ENCODE assay signal across 24 mouse cellular contexts in genomic region chr2:154963176-154963575, GRCm38 (mm10). TPM values are rescaled to one million over a fixed set of nuclear protein-coding genes. Genes with fewer than 3 reads are reported as not detected.
DNase-seq lines count a peak whose midpoint lies in the region; ATAC-seq lines count a peak whose summit lies in the region.
"Had no signal": no experiment of that assay in that cellular context is flagged by ENCODE, and none has a peak within 500 bp of the region (broad histone marks: within the 10 kb centered on the region; RNA-seq: fewer than 3 reads in every experiment).

No protein-coding gene starts in this region.

- H3K4me3 ChIP-seq in embryonic facial prominence, embryonic 14.5 days (ENCODE audit: low read depth, low read length), result no peak overlapping the region
- no peak overlapping the region for H3K4me3 ChIP-seq in embryonic facial prominence, embryonic 10.5 days
- H3K4me3 ChIP-seq in midbrain, embryonic 14.5 days (replicated peaks; ENCODE audit: low read depth, low read length), result no peak overlapping the region
- H3K4me3 ChIP-seq in midbrain, embryonic 10.5 days, result no peak overlapping the region
- no peak overlapping the region for H3K4me3 ChIP-seq in limb, embryonic 10.5 days
- H3K4me3 ChIP-seq: embryonic facial prominence, embryonic 12.5 days; embryonic facial prominence, embryonic 15.5 days; erythroblast, embryonic 14.5 days; forebrain, embryonic 10.5 days; forebrain, embryonic 12.5 days; forebrain, embryonic 15.5 days had no signal

- no peaks in the 10 kb centered on the region for H3K9me3 ChIP-seq in embryonic facial prominence, embryonic 14.5 days (ENCODE audit: control insufficient read depth, low read length)
- H3K9me3 ChIP-seq in embryonic facial prominence, embryonic 10.5 days, result no peaks in the 10 kb centered on the region
- H3K9me3 ChIP-seq in midbrain, embryonic 14.5 days (ENCODE audit: control insufficient read depth, low read length), result no peaks in the 10 kb centered on the region
- H3K9me3 ChIP-seq in midbrain, embryonic 10.5 days (replicated peaks), result no peaks in the 10 kb centered on the region
- no peaks in the 10 kb centered on the region for H3K9me3 ChIP-seq in limb, embryonic 10.5 days (replicated peaks)
- H3K9me3 ChIP-seq: embryonic facial prominence, embryonic 12.5 days; embryonic facial prominence, embryonic 15.5 days; forebrain, embryonic 10.5 days; forebrain, embryonic 12.5 days; forebrain, embryonic 15.5 days had no signal

- 37% methylated on average over 5 of the region's 5 CpGs for WGBS in embryonic facial prominence, embryonic 14.5 days
- WGBS in embryonic facial prominence, embryonic 10.5 days, result 47% methylated on average over 5 of the region's 5 CpGs
- 52% methylated on average over 5 of the region's 5 CpGs for WGBS in midbrain, embryonic 14.5 days
- WGBS in midbrain, embryonic 10.5 days, result 56% methylated on average over 5 of the region's 5 CpGs
- WGBS in limb, embryonic 10.5 days, result 41% methylated on average over 5 of the region's 5 CpGs

- H3K4me1 ChIP-seq in embryonic facial prominence, embryonic 14.5 days (ENCODE audit: control insufficient read depth, insufficient read depth, low read length), result peaks cover 2% of the 10 kb centered on the region; the same call in 1 of the 2 replicates
- peaks cover 17% of the 10 kb centered on the region for H3K4me1 ChIP-seq in embryonic facial prominence, embryonic 10.5 days
- H3K4me1 ChIP-seq in midbrain, embryonic 14.5 days (ENCODE audit: control insufficient read depth, insufficient read depth, low read length), result no peaks in the 10 kb centered on the region
- H3K4me1 ChIP-seq in midbrain, embryonic 10.5 days, result peaks cover 4% of the 10 kb centered on the region; the same call in 1 of the 2 replicates
- peaks cover 68% of the 10 kb centered on the region for H3K4me1 ChIP-seq in limb, embryonic 10.5 days
- H3K4me1 ChIP-seq: forebrain, embryonic 15.5 days had no signal

- no peak overlapping the region for H3K9ac ChIP-seq in embryonic facial prominence, embryonic 14.5 days (ENCODE audit: low read depth, low read length)
- no peak overlapping the region for H3K9ac ChIP-seq in midbrain, embryonic 14.5 days (replicated peaks; ENCODE audit: low read length)
- H3K9ac ChIP-seq: embryonic facial prominence, embryonic 12.5 days; embryonic facial prominence, embryonic 15.5 days; forebrain, embryonic 12.5 days; forebrain, embryonic 15.5 days had no signal

- DNase-seq in embryonic facial prominence, embryonic 14.5 days (ENCODE audit: low spot score), result peak; percentile 17
- no peak for DNase-seq in embryonic facial prominence, embryonic 10.5 days (ENCODE audit: low spot score)
- DNase-seq in midbrain, embryonic 14.5 days, result peak; percentile 18
- no peak for DNase-seq in midbrain, embryonic 10.5 days (ENCODE audit: low spot score)
- no peak for DNase-seq in limb, embryonic 10.5 days (ENCODE audit: low spot score)
- peak; percentile 81 for DNase-seq in retina, postnatal 1 day
- DNase-seq in layer of hippocampus, adult 8-10 months (ENCODE audit: low spot score in 2 of 2), result no peak
- DNase-seq in ovary, postnatal 36 days (ENCODE audit: low spot score), result no peak
- DNase-seq: adrenal gland, adult 2 months; adrenal gland, postnatal 10 days; adrenal gland, postnatal 25 days; cerebellum, adult 11-12 months; cerebellum, adult 2 months; cerebellum, adult 9-10 months; cerebellum, postnatal 10 days; cerebellum, postnatal 25 days had no signal

- H3K4me2 ChIP-seq in embryonic facial prominence, embryonic 14.5 days (ENCODE audit: low read depth, low read length), result no peak overlapping the region
- no peak overlapping the region for H3K4me2 ChIP-seq in midbrain, embryonic 14.5 days (ENCODE audit: low read length)
- H3K4me2 ChIP-seq: embryonic facial prominence, embryonic 12.5 days; embryonic facial prominence, embryonic 15.5 days; forebrain, embryonic 12.5 days; forebrain, embryonic 15.5 days had no signal

- H3K27me3 ChIP-seq in embryonic facial prominence, embryonic 14.5 days (replicated peaks; ENCODE audit: control insufficient read depth, insufficient read depth, low read length), result no peaks in the 10 kb centered on the region
- H3K27me3 ChIP-seq in embryonic facial prominence, embryonic 10.5 days (replicated peaks; ENCODE audit: low read depth, poor library complexity, severe bottlenecking), result peaks cover 16% of the 10 kb centered on the region; the same call in 1 of the 2 replicates
- no peaks in the 10 kb centered on the region for H3K27me3 ChIP-seq in midbrain, embryonic 14.5 days (ENCODE audit: control insufficient read depth, insufficient read depth, low read length)
- no peaks in the 10 kb centered on the region for H3K27me3 ChIP-seq in midbrain, embryonic 10.5 days (ENCODE audit: low read depth, poor library complexity, severe bottlenecking)
- H3K27me3 ChIP-seq in limb, embryonic 10.5 days (ENCODE audit: low read depth, poor library complexity, severe bottlenecking), result no peaks in the 10 kb centered on the region
- H3K27me3 ChIP-seq: embryonic facial prominence, embryonic 12.5 days; embryonic facial prominence, embryonic 15.5 days; forebrain, embryonic 12.5 days; forebrain, embryonic 15.5 days had no signal

- H3K27ac ChIP-seq in embryonic facial prominence, embryonic 14.5 days (replicated peaks; ENCODE audit: low read depth, low read length), result no peak overlapping the region
- no peak overlapping the region for H3K27ac ChIP-seq in embryonic facial prominence, embryonic 10.5 days (replicated peaks)
- no peak overlapping the region for H3K27ac ChIP-seq in midbrain, embryonic 14.5 days (replicated peaks; ENCODE audit: low read depth, low read length)
- no peak overlapping the region for H3K27ac ChIP-seq in midbrain, embryonic 10.5 days (replicated peaks)
- H3K27ac ChIP-seq in limb, embryonic 10.5 days, result peak overlapping the region; percentile 21; the same call in 1 of the 2 replicates
- H3K27ac ChIP-seq: embryonic facial prominence, embryonic 12.5 days; embryonic facial prominence, embryonic 15.5 days; forebrain, embryonic 10.5 days; forebrain, embryonic 12.5 days; forebrain, embryonic 15.5 days had no signal

- no peak for ATAC-seq in embryonic facial prominence, embryonic 14.5 days (ENCODE audit: low read depth)
- ATAC-seq in midbrain, embryonic 14.5 days (ENCODE audit: low FRiP score, low TSS enrichment), result no peak
- ATAC-seq: forebrain, embryonic 15.5 days had no signal

- no peaks in the 10 kb centered on the region for H3K36me3 ChIP-seq in embryonic facial prominence, embryonic 14.5 days (ENCODE audit: control insufficient read depth, insufficient read depth, low read length)
- no peaks in the 10 kb centered on the region for H3K36me3 ChIP-seq in embryonic facial prominence, embryonic 10.5 days (replicated peaks)
- H3K36me3 ChIP-seq in midbrain, embryonic 14.5 days (ENCODE audit: control insufficient read depth, insufficient read depth, low read length), result no peaks in the 10 kb centered on the region
- H3K36me3 ChIP-seq in midbrain, embryonic 10.5 days, result no peaks in the 10 kb centered on the region
- peaks cover 4% of the 10 kb centered on the region for H3K36me3 ChIP-seq in limb, embryonic 10.5 days
- H3K36me3 ChIP-seq: embryonic facial prominence, embryonic 12.5 days; embryonic facial prominence, embryonic 15.5 days; forebrain, embryonic 10.5 days; forebrain, embryonic 12.5 days; forebrain, embryonic 15.5 days had no signal

RNA-seq across cellular contexts. Expression of gene Gm14226, which starts 54.9 kb away (rescaled TPM):
- 2.9 and 3.1 TPM in 2 replicates for polyA plus RNA-seq in embryonic facial prominence, embryonic 14.5 days (2014; fragmentation: Nextera tagmentation; extraction: Ambion mirVana)
- polyA plus RNA-seq in embryonic facial prominence, embryonic 10.5 days (2016; fragmentation: Nextera tagmentation; extraction: Ambion mirVana), result 0.88 and 1.3 TPM in 2 replicates
- 0.11 and 0.22 TPM in 2 replicates for polyA plus RNA-seq in midbrain, embryonic 14.5 days (2014; fragmentation: Nextera tagmentation; extraction: Ambion mirVana)
- polyA plus RNA-seq in midbrain, embryonic 10.5 days (2016; fragmentation: Nextera tagmentation; extraction: Ambion mirVana), result 0.04 and 0.09 TPM in 2 replicates
- polyA plus RNA-seq in limb, embryonic 10.5 days (2016; fragmentation: Nextera tagmentation; extraction: Ambion mirVana), result 12.3 and 13.5 TPM in 2 replicates
- total RNA-seq in layer of hippocampus, adult 8-10 months (2022), result under 1 TPM; 0.14 to 0.37 (median 0.28) TPM
- total RNA-seq: common myeloid progenitor, adult 5-6 weeks had no signal
- polyA plus RNA-seq: C2C12; cerebellum, adult 2 months; erythroblast, embryonic 14.5 days had no signal

Comparison
In these comparisons a context has a peak if more than half of its experiments do, and no peak if none do; other contexts are left out.
1. DNase-seq: peak in embryonic facial prominence, embryonic 14.5 days (single experiment), midbrain, embryonic 14.5 days (single experiment) and retina, postnatal 1 day (single experiment); none in embryonic facial prominence, embryonic 10.5 days (single experiment), midbrain, embryonic 10.5 days (single experiment), limb, embryonic 10.5 days (single experiment), layer of hippocampus, adult 8-10 months (0 of 2) and ovary, postnatal 36 days (single experiment).